Mouse (Mus musculus) gonadal fat pad, adult 2 months (tissue): Measurements from ENCODE around the gene Kcna7. TPM values are rescaled to one million over a fixed set of nuclear protein-coding genes. Genes with fewer than 3 reads are reported as not detected.
"Not testable (repeated sequence)": the region's sequence is repeated elsewhere in the genome, so short reads cannot be mapped to it uniquely, and the experiment has no call there.

Experiments
- DNase-seq: peaks from one replicate; pipeline ENCODE4 v3.0.0-alpha.2; 2012; ENCODE audit warnings: low read depth
- polyA plus RNA-seq: library from polyadenylated mRNA; depleted of rRNA; stranded (reverse); fragments of >200 nt; gene quantifications from 2 replicates; pipeline ENCODE4 v1.2.3, GENCODE M21; 2012

The Kcna7 gene
- polyA plus RNA-seq, 1 experiment = 0.28 TPM

GRCm38 (mm10) chr7:45395129-45395541 is 10.3 kb upstream of the Kcna7 start:
- DNase-seq = no peak

GRCm38 (mm10) chr7:45395578-45396336 is 9.7 kb upstream of the Kcna7 start, which contains the start of gene Snrnp70:
Gene Snrnp70 (minus strand): TSS chr7:45395742.
- peak; percentile 97 for DNase-seq

GRCm38 (mm10) chr7:45396337-45396775 is 9.1 kb upstream of the Kcna7 start:
- DNase-seq = not testable (repeated sequence)

- no peak for DNase-seq
Observed at GRCm38 (mm10) chr7:45396787-45397186, 8.7 kb upstream of the Kcna7 start.

- DNase-seq = no peak
Observed at GRCm38 (mm10) chr7:45401521-45402085, 3.9 kb upstream of the Kcna7 start.

- no peak for DNase-seq
Observed at GRCm38 (mm10) chr7:45403532-45404261, 1.8 kb upstream of the Kcna7 start.

GRCm38 (mm10) chr7:45406157-45407156 is 1.0 kb downstream of the Kcna7 start:
- no peak for DNase-seq

- DNase-seq = no peak
Observed at GRCm38 (mm10) chr7:45407836-45408235, 2.4 kb downstream of the Kcna7 start.

- DNase-seq = no peak
Observed at GRCm38 (mm10) chr7:45408351-45408750, 2.9 kb downstream of the Kcna7 start.

GRCm38 (mm10) chr7:45408949-45409348 is 3.5 kb downstream of the Kcna7 start:
- DNase-seq = no peak

GRCm38 (mm10) chr7:45409497-45410163 is 4.2 kb downstream of the Kcna7 start:
- no peak for DNase-seq

- no peak for DNase-seq
Observed at GRCm38 (mm10) chr7:45412421-45412820, 7.0 kb downstream of the Kcna7 start.

- no peak for DNase-seq
Observed at GRCm38 (mm10) chr7:45413113-45413863, 7.8 kb downstream of the Kcna7 start, which contains the start of gene Ntf5. Gene Ntf5 (plus strand): TSS chr7:45413695.

- no peak for DNase-seq
Observed at GRCm38 (mm10) chr7:45413864-45414739, 8.6 kb downstream of the Kcna7 start.

GRCm38 (mm10) chr7:45414740-45415224 is 9.3 kb downstream of the Kcna7 start:
- no peak for DNase-seq

GRCm38 (mm10) chr7:45415636-45416035 is 10.2 kb downstream of the Kcna7 start:
- no peak for DNase-seq

GRCm38 (mm10) chr7:45417962-45418492 is 12.6 kb downstream of the Kcna7 start:
- DNase-seq = no peak

GRCm38 (mm10) chr7:45419859-45420614 is 14.6 kb downstream of the Kcna7 start:
- DNase-seq = no peak
